Mouse (Mus musculus): Measurements from ENCODE around the gene Tcap. TPM values are rescaled to one million over a fixed set of nuclear protein-coding genes. Genes with fewer than 3 reads are reported as not detected.
A peak's percentile ranks its signal among the peaks of the same experiment; 100 is the strongest.

The Tcap gene
- not detected in 2 replicates for polyA plus RNA-seq (2011; ENCODE audit: insufficient read length, low read depth, missing spikeins)

DNA sequence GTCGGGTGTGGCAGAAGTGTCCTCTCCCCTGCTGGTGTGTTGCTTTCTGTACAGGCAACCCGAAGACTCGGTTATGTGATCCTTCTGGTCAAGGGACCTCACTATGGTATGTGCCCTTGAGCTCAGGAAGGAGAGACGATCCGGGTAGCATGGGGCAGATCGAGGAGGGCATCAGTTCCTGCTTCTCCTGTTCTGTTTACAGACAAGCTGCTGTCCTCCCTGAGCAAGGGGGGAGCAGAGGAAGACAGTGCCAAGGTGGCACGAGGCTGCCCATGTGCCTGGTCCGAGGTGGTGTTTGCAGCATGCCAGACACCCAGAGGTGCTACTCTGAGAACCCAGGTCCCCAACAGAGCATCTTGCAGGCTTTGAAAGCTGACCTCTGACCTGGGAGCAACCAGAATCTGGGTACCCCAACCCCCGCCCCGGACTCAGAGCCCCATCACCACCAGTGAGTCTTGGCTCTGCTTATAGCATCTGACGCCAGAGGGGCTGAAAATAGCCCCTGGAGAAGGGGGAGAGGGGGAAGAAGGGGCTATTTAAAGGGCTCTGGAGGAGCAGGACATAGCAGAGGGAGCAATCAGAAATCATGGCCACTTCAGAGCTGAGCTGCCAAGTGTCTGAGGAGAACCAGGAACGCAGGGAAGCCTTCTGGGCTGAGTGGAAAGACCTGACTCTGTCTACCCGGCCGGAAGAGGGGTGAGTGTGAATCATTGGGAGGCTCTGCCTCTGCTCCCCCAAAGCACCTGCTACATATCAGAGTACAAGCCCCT, at the start of gene Tcap:
TSS of gene Tcap (plus strand) at position 551 of the 770 bp plus-strand sequence.
- TF ChIP-seq CTCF (IDR thresholded peaks at IDR 0.05; ENCODE audit: borderline replicate concordance, insufficient read depth, low read length) (no peak), POLR2A (IDR thresholded peaks at IDR 0.05; ENCODE audit: low read depth, low read length) (no peak)

DNA sequence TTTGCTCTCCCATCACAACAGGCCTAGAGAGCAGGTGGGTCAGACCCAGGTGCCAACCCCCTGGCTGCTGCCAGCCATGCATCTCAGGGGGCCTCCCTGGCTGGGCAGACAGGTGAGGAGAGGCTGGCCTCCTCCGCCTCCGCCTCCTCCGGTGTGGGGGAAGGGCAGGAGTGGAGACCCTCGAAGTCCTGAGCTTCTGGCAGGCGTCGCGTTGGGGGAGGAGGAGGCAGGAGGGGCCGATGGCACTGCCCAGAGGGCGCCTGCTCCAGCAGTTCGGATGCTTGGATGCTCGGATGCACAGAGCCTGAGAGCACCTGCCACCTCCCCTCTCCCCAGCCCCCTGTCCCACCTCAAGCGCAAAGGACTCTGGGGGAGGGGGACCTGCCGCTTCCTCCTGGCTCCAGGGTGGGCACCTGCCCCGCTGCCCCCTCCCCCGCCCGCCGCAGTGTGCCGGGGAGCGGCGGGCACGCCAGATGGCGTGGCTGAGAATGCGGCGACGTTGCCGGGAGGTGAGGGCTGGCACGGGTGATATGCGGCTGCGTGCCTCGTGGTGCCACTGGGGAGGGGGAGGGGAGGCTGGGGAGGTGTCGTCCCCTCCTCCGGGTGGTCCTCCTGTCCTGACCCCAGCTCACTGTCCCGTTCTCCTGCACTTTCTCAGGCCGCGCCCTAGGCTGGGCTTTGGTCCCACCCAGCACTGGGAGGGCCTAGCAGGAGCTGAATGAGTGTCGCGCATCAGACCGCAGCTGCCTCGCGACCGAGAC, 49.5 kb upstream of the Tcap start:
- TF ChIP-seq CTCF (IDR thresholded peaks at IDR 0.05; ENCODE audit: borderline replicate concordance, insufficient read depth, low read length) (no peak), POLR2A (IDR thresholded peaks at IDR 0.05; ENCODE audit: low read depth, low read length) (no peak)
- Histone ChIP-seq H3K27ac (ENCODE audit: insufficient read depth, low read length) (no peak overlapping the region), H3K4me3 (ENCODE audit: insufficient read depth, low read length) (no peak overlapping the region), H3K4me1 (ENCODE audit: control insufficient read depth, insufficient read depth, low read length) (no peaks in the 10 kb centered on the region)

More for the DNA sequence above, at the start of gene Tcap:
- Histone ChIP-seq H3K4me1 (ENCODE audit: control insufficient read depth, insufficient read depth, low read length) (no peaks in the 10 kb centered on the region), H3K4me3 (ENCODE audit: insufficient read depth, low read length) (no peak within 1 kb of the TSS), H3K27ac (ENCODE audit: insufficient read depth, low read length) (no peak within 1 kb of the TSS)

DNA sequence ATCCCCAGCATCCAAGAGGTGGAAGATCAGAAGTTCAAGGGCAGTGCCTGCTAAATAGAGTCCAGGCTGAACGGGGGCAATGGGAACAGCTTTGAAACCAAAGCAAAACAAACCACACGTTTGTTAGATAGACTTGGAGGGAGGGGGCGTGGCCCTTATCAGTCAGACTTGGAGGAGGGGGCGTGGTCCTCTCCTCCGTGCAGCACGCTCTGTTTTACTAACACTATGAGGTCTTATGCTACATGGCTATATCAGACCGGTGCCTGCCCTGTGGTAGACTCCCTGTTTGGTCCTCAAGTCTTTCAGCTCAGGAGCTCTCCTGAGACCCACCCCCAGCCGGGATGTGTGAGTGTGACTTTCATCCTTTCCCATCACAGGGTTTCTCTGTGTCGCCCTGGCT, 48.4 kb upstream of the Tcap start:
- no peaks in the 10 kb centered on the region for H3K4me1 ChIP-seq (ENCODE audit: control insufficient read depth, insufficient read depth, low read length)
- H3K4me3 ChIP-seq (ENCODE audit: insufficient read depth, low read length) = no peak overlapping the region
- TF ChIP-seq POLR2A (IDR thresholded peaks at IDR 0.05; ENCODE audit: low read depth, low read length) (no peak), CTCF (IDR thresholded peaks at IDR 0.05; ENCODE audit: borderline replicate concordance, insufficient read depth, low read length) (no peak)
- H3K27ac ChIP-seq (ENCODE audit: insufficient read depth, low read length) = no peak overlapping the region

DNA sequence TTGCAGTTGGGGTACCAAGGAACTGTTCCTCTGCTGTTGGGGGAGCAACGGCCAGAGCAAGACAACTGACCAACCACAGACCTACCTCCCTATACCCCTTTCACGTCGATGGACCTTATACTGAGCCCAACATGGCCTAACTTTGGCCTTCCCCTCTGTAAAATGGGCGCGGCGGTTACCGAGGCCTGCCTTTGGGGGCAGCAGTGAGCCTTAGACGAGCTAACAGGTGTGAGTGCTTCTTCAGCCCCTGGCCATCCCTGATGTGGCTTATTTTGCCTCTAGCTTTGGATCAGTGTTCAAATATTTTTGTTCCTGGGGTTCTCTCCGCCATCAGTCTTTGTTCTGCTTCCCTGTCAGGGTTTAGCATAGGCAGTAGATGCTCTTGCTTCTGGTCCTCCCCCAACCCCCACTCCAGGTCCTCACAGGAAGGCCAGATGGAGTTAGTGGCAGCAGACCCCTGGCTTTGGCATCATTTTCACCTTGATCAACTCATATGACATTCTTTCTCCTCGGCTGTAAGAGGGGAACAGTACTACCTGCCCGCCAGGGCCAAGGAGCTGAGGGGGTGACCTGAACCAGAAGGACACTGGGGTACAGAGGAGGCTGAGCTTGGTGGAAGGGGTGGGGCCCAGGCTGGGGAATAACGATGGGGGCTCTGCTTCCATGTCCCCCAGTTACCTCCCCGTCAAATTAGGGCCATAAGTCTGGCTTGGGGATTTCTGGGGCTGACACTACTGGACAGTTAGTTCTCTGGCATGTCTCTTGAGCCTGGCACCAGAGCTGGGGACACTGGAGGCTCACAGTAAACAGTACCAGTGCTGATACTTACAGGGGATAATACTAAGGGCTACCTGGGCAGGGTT, 47.1 kb upstream of the Tcap start:
- TF ChIP-seq CTCF (IDR thresholded peaks at IDR 0.05; ENCODE audit: borderline replicate concordance, insufficient read depth, low read length) = peak; percentile 25; the same call in 1 of the 2 replicates
- TF ChIP-seq POLR2A (IDR thresholded peaks at IDR 0.05; ENCODE audit: low read depth, low read length) = no peak

DNA sequence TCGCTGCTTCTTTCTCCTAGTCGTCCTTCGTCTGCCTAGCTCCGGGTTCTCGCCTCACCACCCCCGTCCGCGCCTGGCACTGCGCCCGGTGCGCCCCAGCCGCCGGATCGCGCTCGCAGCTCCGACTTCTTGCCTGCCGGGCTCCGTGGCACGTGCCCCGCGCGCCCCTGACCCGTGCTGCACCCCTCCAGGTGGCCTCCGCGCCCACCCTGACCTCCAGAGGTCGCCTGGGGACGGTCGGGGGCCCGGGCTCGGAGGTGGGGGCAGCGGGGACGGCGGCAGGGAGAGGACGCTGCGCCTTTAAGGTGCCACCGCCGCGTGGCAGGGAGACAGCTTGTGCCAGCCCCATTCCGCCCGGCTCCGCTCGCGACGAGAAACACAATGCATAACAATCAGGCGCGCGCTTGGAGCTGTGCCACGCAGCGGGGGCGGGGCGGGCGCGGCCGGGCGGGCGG, 45.1 kb upstream of the Tcap start:
- H3K27ac ChIP-seq (ENCODE audit: insufficient read depth, low read length) = no peak overlapping the region
- no peak for TF ChIP-seq CTCF (IDR thresholded peaks at IDR 0.05; ENCODE audit: borderline replicate concordance, insufficient read depth, low read length)
- no peak for TF ChIP-seq POLR2A (IDR thresholded peaks at IDR 0.05; ENCODE audit: low read depth, low read length)

More for the DNA sequence above, 47.1 kb upstream of the Tcap start:
- H3K4me1 ChIP-seq (ENCODE audit: control insufficient read depth, insufficient read depth, low read length) = no peaks in the 10 kb centered on the region
- no peak overlapping the region for H3K27ac ChIP-seq (ENCODE audit: insufficient read depth, low read length)
- no peak overlapping the region for H3K4me3 ChIP-seq (ENCODE audit: insufficient read depth, low read length)

DNA sequence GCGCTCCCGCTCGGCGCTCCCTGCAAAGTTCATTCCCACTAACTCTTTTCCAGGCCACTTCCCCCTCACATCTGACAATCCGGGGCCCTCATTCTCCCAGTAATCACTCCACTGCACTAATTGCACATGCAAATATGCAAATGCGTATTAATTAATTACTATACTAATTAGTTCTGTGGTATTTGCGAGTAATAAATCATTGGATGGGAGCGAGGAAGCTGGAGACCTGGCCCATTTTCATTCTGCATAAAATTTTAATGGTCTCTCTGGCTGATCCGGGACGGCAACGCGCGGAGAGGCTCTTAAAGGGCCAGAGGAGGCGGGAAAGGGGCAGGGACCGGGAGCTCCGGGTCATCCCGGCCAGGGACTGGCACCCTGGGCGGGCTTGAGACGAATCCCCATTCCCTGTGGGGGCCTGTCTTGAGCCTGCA, 44.5 kb upstream of the Tcap start:
- no peak for TF ChIP-seq CTCF (IDR thresholded peaks at IDR 0.05; ENCODE audit: borderline replicate concordance, insufficient read depth, low read length)
- TF ChIP-seq POLR2A (IDR thresholded peaks at IDR 0.05; ENCODE audit: low read depth, low read length) = no peak
- Histone ChIP-seq H3K4me3 (ENCODE audit: insufficient read depth, low read length) (peak overlapping the region; percentile 26), H3K4me1 (ENCODE audit: control insufficient read depth, insufficient read depth, low read length) (no peaks in the 10 kb centered on the region), H3K27ac (ENCODE audit: insufficient read depth, low read length) (no peak overlapping the region)

More for the DNA sequence above, 45.1 kb upstream of the Tcap start:
- H3K4me1 ChIP-seq (ENCODE audit: control insufficient read depth, insufficient read depth, low read length) = no peaks in the 10 kb centered on the region
- peak overlapping the region; percentile 16; the same call in 1 of the 2 replicates for H3K4me3 ChIP-seq (ENCODE audit: insufficient read depth, low read length)

DNA sequence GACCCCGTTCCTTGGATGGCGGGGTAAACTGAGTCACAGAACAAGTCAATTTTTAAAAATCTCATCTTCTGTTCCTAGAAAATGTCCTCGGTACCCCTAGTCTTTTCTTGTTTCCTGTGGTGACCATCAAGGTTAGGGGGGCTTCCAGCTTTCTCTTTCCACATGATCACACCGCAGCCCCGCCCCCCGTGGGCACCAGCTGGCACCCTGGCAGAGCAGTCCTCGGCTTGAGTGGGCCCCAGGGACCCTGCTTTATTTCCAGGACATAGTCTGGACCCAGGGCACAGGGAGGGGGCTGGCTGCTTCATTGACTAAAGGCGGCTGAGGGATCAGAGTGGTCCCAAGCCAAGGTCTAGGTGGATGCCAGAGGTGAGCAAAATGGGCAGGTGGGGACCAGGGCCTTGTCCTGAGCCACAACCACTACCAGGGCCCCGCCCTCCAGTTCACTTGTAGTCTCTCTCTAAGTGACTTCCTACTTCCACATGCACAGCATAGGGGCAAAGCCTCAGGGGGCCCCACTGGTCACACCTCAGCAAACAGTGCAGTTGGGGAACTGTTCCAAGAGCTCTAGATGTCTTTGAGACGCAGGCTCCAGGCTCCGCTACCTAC, 43.8 kb upstream of the Tcap start:
- H3K4me1 ChIP-seq (ENCODE audit: control insufficient read depth, insufficient read depth, low read length) = no peaks in the 10 kb centered on the region
- no peak overlapping the region for H3K4me3 ChIP-seq (ENCODE audit: insufficient read depth, low read length)
- no peak for TF ChIP-seq CTCF (IDR thresholded peaks at IDR 0.05; ENCODE audit: borderline replicate concordance, insufficient read depth, low read length)
- TF ChIP-seq POLR2A (IDR thresholded peaks at IDR 0.05; ENCODE audit: low read depth, low read length) = no peak
- H3K27ac ChIP-seq (ENCODE audit: insufficient read depth, low read length) = no peak overlapping the region

DNA sequence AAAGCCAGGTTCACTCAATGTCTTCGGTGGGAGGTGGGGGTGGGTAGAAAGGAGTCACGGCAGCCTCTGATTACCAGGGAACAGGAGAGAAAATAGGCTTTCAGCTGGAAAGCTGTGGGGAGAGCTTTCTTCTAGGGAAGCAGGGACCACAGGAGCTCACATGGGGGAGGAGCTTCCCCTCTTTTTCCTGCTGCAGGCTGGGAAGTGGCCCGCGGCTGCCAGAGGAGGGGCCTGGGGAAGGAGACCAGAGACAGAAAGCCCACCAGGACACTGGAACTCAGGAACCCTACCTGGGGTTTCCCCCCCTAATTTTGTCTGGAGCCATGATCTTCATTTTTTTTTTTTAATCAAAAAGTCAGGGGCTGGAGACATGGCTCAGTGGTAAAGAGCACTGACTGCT, 43.0 kb upstream of the Tcap start:
- Histone ChIP-seq H3K4me1 (ENCODE audit: control insufficient read depth, insufficient read depth, low read length) (no peaks in the 10 kb centered on the region), H3K27ac (ENCODE audit: insufficient read depth, low read length) (no peak overlapping the region), H3K4me3 (ENCODE audit: insufficient read depth, low read length) (no peak overlapping the region)
- TF ChIP-seq CTCF (IDR thresholded peaks at IDR 0.05; ENCODE audit: borderline replicate concordance, insufficient read depth, low read length) (no peak), POLR2A (IDR thresholded peaks at IDR 0.05; ENCODE audit: low read depth, low read length) (no peak)

DNA sequence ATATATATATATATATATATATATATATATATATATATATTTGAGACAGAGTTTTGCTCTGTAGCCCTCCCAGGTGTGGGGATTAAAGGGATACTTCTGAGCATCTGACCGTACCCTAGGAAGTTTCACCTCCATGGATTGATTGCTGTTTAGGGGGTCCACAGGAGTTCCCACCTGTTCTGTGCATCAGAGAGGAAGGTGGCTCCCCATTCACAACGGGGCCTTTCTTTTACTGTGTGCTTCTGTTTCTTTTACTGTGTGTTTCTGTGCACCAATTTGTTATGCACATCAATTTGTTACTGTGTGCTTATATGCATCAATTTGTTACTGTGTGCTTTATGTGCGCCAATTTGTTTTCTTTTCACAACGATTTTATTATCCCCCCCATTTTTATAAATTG, 42.4 kb upstream of the Tcap start:
- Histone ChIP-seq H3K4me1 (ENCODE audit: control insufficient read depth, insufficient read depth, low read length) (no peaks in the 10 kb centered on the region), H3K4me3 (ENCODE audit: insufficient read depth, low read length) (no peak overlapping the region), H3K27ac (ENCODE audit: insufficient read depth, low read length) (no peak overlapping the region)
- TF ChIP-seq CTCF (IDR thresholded peaks at IDR 0.05; ENCODE audit: borderline replicate concordance, insufficient read depth, low read length) (no peak), POLR2A (IDR thresholded peaks at IDR 0.05; ENCODE audit: low read depth, low read length) (no peak)

Data from embryonic fibroblast, embryonic 13.5 days (primary cell).